Mouse (Mus musculus) forebrain, embryonic 10.5 days (tissue): ENCODE data around the gene Pilra. TPM values are rescaled to one million over a fixed set of nuclear protein-coding genes. Genes with fewer than 3 reads are reported as not detected.
A peak's percentile ranks its signal among the peaks of the same experiment; 100 is the strongest.

Source experiments
- DNase-seq: peaks from one replicate; pipeline ENCODE4 v3.0.0-alpha.2; 2017; ENCODE audit warnings: low spot score; ENCODE audit errors: extremely low spot score
- H3K27ac ChIP-seq: fragments of 300-500 bp; sonication (generic); 2 replicates; pipeline ENCODE4 v1.5.1; 2016; ENCODE audit warnings: mild to moderate bottlenecking
- H3K27me3 ChIP-seq: fragments of 300-500 bp; sonication (generic); 2 replicates; pipeline ENCODE4 v1.6.1; 2016; ENCODE audit warnings: mild to moderate bottlenecking; ENCODE audit not compliant: poor library complexity, severe bottlenecking
- H3K36me3 ChIP-seq: fragments of 300-500 bp; sonication (generic); replicated peaks from 2 replicates; pipeline ENCODE4 v1.6.1; 2016; ENCODE audit warnings: mild to moderate bottlenecking, moderate library complexity
- H3K4me1 ChIP-seq: fragments of 300-500 bp; sonication (generic); 2 replicates; pipeline ENCODE4 v1.6.1; 2016
- H3K4me3 ChIP-seq: fragments of 300-500 bp; sonication (generic); 2 replicates; pipeline ENCODE4 v1.5.1; 2016; ENCODE audit warnings: mild to moderate bottlenecking, moderate library complexity
- H3K9me3 ChIP-seq: fragments of 300-500 bp; sonication (generic); 2 replicates; pipeline ENCODE4 v1.6.1; 2016; ENCODE audit warnings: mild to moderate bottlenecking, moderate library complexity
- WGBS: fragments of 180-500 bp; shearing (Covaris S2); methylation state at CpG from one replicate; pipeline ENCODE4 v1.1.7; 2016; 5-methylcytosine and 5-hydroxymethylcytosine counted together
- polyA plus RNA-seq: library from polyadenylated mRNA; unstranded; fragments of >200 nt; fragmentation: Nextera tagmentation; extraction: Ambion mirVana; gene quantifications from 2 replicates; pipeline ENCODE4 v1.2.1, GENCODE M21; 2016

Pilra gene
- polyA plus RNA-seq, 1 experiment from 2014 or later, result 0.43 TPM

- 84% methylated on average over 9 of the region's 9 CpGs for WGBS
- peaks cover 67% of the 10 kb centered on the region for H3K4me1 ChIP-seq
These were observed 52.1 kb downstream of the Pilra start for GRCm38 (mm10) chr5:137783901-137784540.

GRCm38 (mm10) chr5:137782776-137783522 is 53.1 kb downstream of the Pilra start:
- Histone ChIP-seq H3K36me3 (peaks cover 53% of the 10 kb centered on the region), H3K9me3 (peaks cover 1% of the 10 kb centered on the region), H3K27ac (no peak overlapping the region), H3K4me3 (peak overlapping the region; percentile 96), H3K4me1 (peaks cover 70% of the 10 kb centered on the region), H3K27me3 (peaks cover 2% of the 10 kb centered on the region)
- no peak for DNase-seq
- WGBS, result 88% methylated on average over 13 of the region's 13 CpGs

More at GRCm38 (mm10) chr5:137783901-137784540, 52.1 kb downstream of the Pilra start:
- DNase-seq, result no peak
- peak overlapping the region; percentile 98 for H3K27ac ChIP-seq
- peak overlapping the region; percentile 96 for H3K4me3 ChIP-seq
- H3K9me3 ChIP-seq, result peaks cover 6% of the 10 kb centered on the region
- peaks cover 53% of the 10 kb centered on the region for H3K36me3 ChIP-seq
- peaks cover 12% of the 10 kb centered on the region for H3K27me3 ChIP-seq

DNA sequence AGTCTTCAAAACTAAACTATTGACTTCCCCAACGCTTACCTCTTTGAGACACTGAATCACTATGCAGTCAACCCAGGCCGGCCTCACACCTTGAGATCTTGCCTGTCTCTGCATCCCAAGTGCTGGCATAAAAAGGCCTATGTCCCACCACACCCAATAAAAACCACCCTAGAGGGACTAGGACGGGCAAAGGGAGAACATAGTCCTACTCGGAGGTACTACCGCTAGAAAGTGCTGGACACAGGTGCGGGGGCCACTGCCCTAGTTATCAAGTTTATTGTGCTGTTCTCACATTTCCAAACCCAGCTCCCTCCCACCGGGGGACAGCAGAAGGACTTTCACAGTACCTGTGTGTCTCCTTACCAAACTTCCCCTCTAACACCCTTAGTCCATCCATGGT is 54.4 kb downstream of the Pilra start:
- Histone ChIP-seq H3K36me3 (peaks cover 53% of the 10 kb centered on the region), H3K9me3 (no peaks in the 10 kb centered on the region), H3K4me3 (no peak overlapping the region; the same call in 1 of the 2 replicates), H3K27me3 (no peaks in the 10 kb centered on the region), H3K4me1 (peaks cover 68% of the 10 kb centered on the region), H3K27ac (no peak overlapping the region)
- DNase-seq, result no peak
- 92% methylated on average over 7 of the region's 7 CpGs for WGBS

- H3K4me3 ChIP-seq, result peak overlapping the region; percentile 99
- H3K27ac ChIP-seq, result peak overlapping the region; percentile 95
- H3K27me3 ChIP-seq, result no peaks in the 10 kb centered on the region
- H3K4me1 ChIP-seq, result peaks cover 53% of the 10 kb centered on the region
- H3K9me3 ChIP-seq, result no peaks in the 10 kb centered on the region
- peaks cover 44% of the 10 kb centered on the region for H3K36me3 ChIP-seq
- peak; percentile 52 for DNase-seq
- WGBS, result under 1% methylated on average over 77 of the region's 83 CpGs
These were observed 56.8 kb downstream of the Pilra start for GRCm38 (mm10) chr5:137779053-137779933.

DNA sequence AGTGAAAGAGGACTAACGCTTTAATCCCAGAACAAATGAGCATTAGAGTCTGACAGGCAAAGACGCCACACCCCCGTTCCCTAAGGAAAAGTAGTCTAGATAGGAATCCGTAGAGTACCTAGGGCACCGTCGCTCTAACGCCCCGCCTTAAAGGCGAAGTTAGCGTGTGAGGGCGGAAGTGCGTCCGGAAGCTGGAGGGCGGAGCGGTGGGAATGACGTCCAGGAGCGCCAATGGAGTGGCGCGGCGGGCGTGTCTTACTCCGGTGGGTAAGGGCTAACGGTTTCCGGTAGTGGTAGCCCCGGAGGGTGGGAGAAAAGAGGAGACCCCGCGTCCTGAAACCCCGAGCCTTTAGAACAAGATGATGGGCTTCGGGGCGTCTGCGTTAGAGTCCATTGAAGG is 57.4 kb downstream of the Pilra start, which contains the start of gene Ppp1r35:
Gene Ppp1r35, plus strand, starts transcription at position 215 of the 400 bp plus-strand sequence.
- under 1% methylated on average over 31 of the region's 31 CpGs for WGBS

GRCm38 (mm10) chr5:137777267-137777845 is 58.7 kb downstream of the Pilra start:
- 91% methylated on average over 7 of the region's 7 CpGs for WGBS
- Histone ChIP-seq H3K4me3 (no peak overlapping the region; the same call in 1 of the 2 replicates), H3K27ac (no peak overlapping the region)

More for the DNA sequence above, 57.4 kb downstream of the Pilra start, which contains the start of gene Ppp1r35:
- peaks cover 37% of the 10 kb centered on the region for H3K36me3 ChIP-seq
- no peaks in the 10 kb centered on the region for H3K27me3 ChIP-seq
- peak within 1 kb of the TSS; percentile 95 for H3K27ac ChIP-seq
- H3K9me3 ChIP-seq, result no peaks in the 10 kb centered on the region
- H3K4me3 ChIP-seq, result peak within 1 kb of the TSS; percentile 99
- peaks cover 46% of the 10 kb centered on the region for H3K4me1 ChIP-seq
- DNase-seq, result peak; percentile 97

GRCm38 (mm10) chr5:137776408-137776918 is 59.6 kb downstream of the Pilra start:
- no peaks in the 10 kb centered on the region for H3K27me3 ChIP-seq
- no peak overlapping the region for H3K4me3 ChIP-seq
- H3K27ac ChIP-seq, result no peak overlapping the region
- no peak for DNase-seq
- H3K9me3 ChIP-seq, result no peaks in the 10 kb centered on the region
- H3K4me1 ChIP-seq, result peaks cover 25% of the 10 kb centered on the region
- peaks cover 15% of the 10 kb centered on the region for H3K36me3 ChIP-seq
- 57% methylated on average over 5 of the region's 5 CpGs for WGBS

More at GRCm38 (mm10) chr5:137777267-137777845, 58.7 kb downstream of the Pilra start:
- DNase-seq, result no peak
- Histone ChIP-seq H3K9me3 (no peaks in the 10 kb centered on the region), H3K27me3 (no peaks in the 10 kb centered on the region), H3K4me1 (peaks cover 34% of the 10 kb centered on the region), H3K36me3 (peaks cover 24% of the 10 kb centered on the region)

GRCm38 (mm10) chr5:137775587-137776290 is 60.3 kb downstream of the Pilra start:
- no peak overlapping the region for H3K27ac ChIP-seq
- no peaks in the 10 kb centered on the region for H3K27me3 ChIP-seq
- H3K9me3 ChIP-seq, result no peaks in the 10 kb centered on the region
- no peak for DNase-seq
- no peak overlapping the region for H3K4me3 ChIP-seq
- H3K4me1 ChIP-seq, result peaks cover 20% of the 10 kb centered on the region
- WGBS, result 90% methylated on average over 2 of the region's 2 CpGs
- peaks cover 8% of the 10 kb centered on the region for H3K36me3 ChIP-seq

GRCm38 (mm10) chr5:137772755-137773154 is 63.3 kb downstream of the Pilra start:
- Histone ChIP-seq H3K4me3 (no peak overlapping the region), H3K27me3 (no peaks in the 10 kb centered on the region), H3K9me3 (no peaks in the 10 kb centered on the region), H3K4me1 (peaks cover 15% of the 10 kb centered on the region), H3K27ac (no peak overlapping the region), H3K36me3 (no peaks in the 10 kb centered on the region)
- DNase-seq, result no peak
